In genomic region chr17:33774573-33775155, GRCm38 (mm10) we compare ENCODE assay signal across 20 mouse cellular contexts. TPM values are rescaled to one million over a fixed set of nuclear protein-coding genes. Genes with fewer than 3 reads are reported as not detected.
DNase-seq lines count a peak whose midpoint lies in the region; ATAC-seq and TF ChIP-seq lines count a peak whose summit lies in the region.
"Had no signal": no experiment of that assay in that cellular context is flagged by ENCODE, and none has a peak within 500 bp of the region (broad histone marks: within the 10 kb centered on the region; RNA-seq: fewer than 3 reads in every experiment).

No protein-coding gene starts in this region.

- no peaks in the 10 kb centered on the region for H3K36me3 ChIP-seq in lung, postnatal 0 days (ENCODE audit: insufficient read depth, low read length)
- peaks cover 4% of the 10 kb centered on the region; the same call in 1 of the 2 replicates for H3K36me3 ChIP-seq in small intestine, adult 2 months (ENCODE audit: control insufficient read depth, insufficient read depth, low read length)
- H3K36me3 ChIP-seq: forebrain, embryonic 12.5 days had no signal

- no peak for TF ChIP-seq POLR2A in small intestine, adult 2 months (IDR thresholded peaks at IDR 0.05; ENCODE audit: low read depth, low read length)

- peak; percentile 53 for DNase-seq in kidney, adult 18-20 months
- DNase-seq in kidney, postnatal 10 days: no peak
- peak; percentile 46 to 66 for DNase-seq in kidney, postnatal 36 days
- DNase-seq in kidney, adult 11 months: no peak
- DNase-seq in lung, postnatal 0 days (ENCODE audit: low spot score): peak; percentile 43
- no peak for DNase-seq in lung, adult 18-20 months
- DNase-seq in gastrocnemius, adult 8-10 months (ENCODE audit: low spot score in 2 of 2): no peak
- DNase-seq: adrenal gland, postnatal 14 days; cerebellum, adult 11-12 months; cerebellum, adult 9-10 months; cerebellum, postnatal 25 days; gastrocnemius, postnatal 14 days; heart, adult 2 months; heart, postnatal 14 days had no signal

- TF ChIP-seq CTCF in lung, postnatal 0 days (IDR thresholded peaks at IDR 0.05): no peak
- TF ChIP-seq CTCF in small intestine, adult 2 months (IDR thresholded peaks at IDR 0.05; ENCODE audit: extremely low read depth, insufficient read length, insufficient replicate concordance, low read depth, low read length): no peak

- no peak for ATAC-seq in lung, postnatal 0 days
- ATAC-seq: forebrain, embryonic 16.5 days had no signal

- peak overlapping the region; percentile 47; the same call in 1 of the 2 replicates for H3K27ac ChIP-seq in lung, postnatal 0 days (ENCODE audit: low read length)
- H3K27ac ChIP-seq in small intestine, adult 2 months (ENCODE audit: insufficient read depth, low read depth, low read length): peak overlapping the region; percentile 69
- H3K27ac ChIP-seq: embryonic facial prominence, embryonic 13.5 days; forebrain, embryonic 12.5 days; heart, adult 2 months; heart, embryonic 15.5 days had no signal

- peaks cover 4% of the 10 kb centered on the region for H3K4me1 ChIP-seq in lung, postnatal 0 days (ENCODE audit: insufficient read depth, low read depth, low read length)
- H3K4me1 ChIP-seq in small intestine, adult 2 months (ENCODE audit: control insufficient read depth, insufficient read depth, insufficient read length, low read length): peaks cover 18% of the 10 kb centered on the region

- no peak overlapping the region for H3K4me2 ChIP-seq in lung, postnatal 0 days (replicated peaks; ENCODE audit: low read depth, low read length)
- H3K4me2 ChIP-seq: embryonic facial prominence, embryonic 13.5 days; forebrain, embryonic 12.5 days; heart, embryonic 11.5 days; heart, embryonic 15.5 days had no signal

- no peak overlapping the region for H3K9ac ChIP-seq in lung, postnatal 0 days (replicated peaks; ENCODE audit: low read depth)
- H3K9ac ChIP-seq: embryonic facial prominence, embryonic 13.5 days; forebrain, embryonic 12.5 days; heart, embryonic 15.5 days had no signal

- no peaks in the 10 kb centered on the region for H3K27me3 ChIP-seq in lung, postnatal 0 days (replicated peaks; ENCODE audit: insufficient read depth, low read length)
- no peaks in the 10 kb centered on the region for H3K27me3 ChIP-seq in small intestine, adult 2 months (ENCODE audit: control insufficient read depth, insufficient read depth, low read length)
- H3K27me3 ChIP-seq: embryonic facial prominence, embryonic 13.5 days; forebrain, embryonic 12.5 days had no signal

- peak; percentile 89 for TF ChIP-seq EP300 in lung, postnatal 0 days (IDR thresholded peaks at IDR 0.05)

- no peak overlapping the region for H3K4me3 ChIP-seq in lung, postnatal 0 days (ENCODE audit: low read depth, low read length)
- H3K4me3 ChIP-seq in small intestine, adult 2 months (ENCODE audit: low read depth, low read length): no peak overlapping the region
- H3K4me3 ChIP-seq: embryonic facial prominence, embryonic 13.5 days; forebrain, embryonic 12.5 days; heart, adult 2 months; heart, embryonic 15.5 days had no signal

- WGBS in lung, postnatal 0 days: 77% methylated on average over 8 of the region's 8 CpGs
- 59% methylated on average over 8 of the region's 8 CpGs for WGBS in small intestine, adult 2 months

- H3K9me3 ChIP-seq in lung, postnatal 0 days (ENCODE audit: low read length): no peaks in the 10 kb centered on the region
- H3K9me3 ChIP-seq: embryonic facial prominence, embryonic 13.5 days; forebrain, embryonic 12.5 days; heart, embryonic 15.5 days had no signal

RNA-seq across cellular contexts. Expression of gene Angptl4, which starts 7.0 kb away (rescaled TPM):
- polyA plus RNA-seq in lung, postnatal 0 days (2015; fragmentation: Nextera tagmentation; extraction: Ambion mirVana): 125 and 137 TPM in 2 replicates
- polyA plus RNA-seq in small intestine, adult 2 months (2012; rRNA removed): 14.7 and 57.3 TPM in 2 replicates
- total RNA-seq in gastrocnemius, adult 8-10 months (2022): 1 to 10 TPM in 3 of 4 experiments, under 1 TPM in 1; 0.41 to 5.5 (median 3.0) TPM

RNA-seq across cellular contexts. Expression of gene Rab11b, which starts 14.3 kb away (rescaled TPM):
- polyA plus RNA-seq in lung, postnatal 0 days (2015; fragmentation: Nextera tagmentation; extraction: Ambion mirVana): 258 and 279 TPM in 2 replicates
- 171 and 431 TPM in 2 replicates for polyA plus RNA-seq in small intestine, adult 2 months (2012; rRNA removed)
- 100 to 1,000 TPM; 131 to 136 (median 133) TPM for total RNA-seq in gastrocnemius, adult 8-10 months (2022)

RNA-seq across cellular contexts. Expression of gene Kank3, which starts 35.7 kb away (rescaled TPM):
- 186 and 211 TPM in 2 replicates for polyA plus RNA-seq in lung, postnatal 0 days (2015; fragmentation: Nextera tagmentation; extraction: Ambion mirVana)
- polyA plus RNA-seq in small intestine, adult 2 months (2012; rRNA removed): 20.6 and 21.1 TPM in 2 replicates
- 10 to 100 TPM; 12.4 to 17.4 (median 14.8) TPM for total RNA-seq in gastrocnemius, adult 8-10 months (2022)

RNA-seq across cellular contexts. Expression of gene Rps28, which starts 49.7 kb away (rescaled TPM):
- polyA plus RNA-seq in lung, postnatal 0 days (2015; fragmentation: Nextera tagmentation; extraction: Ambion mirVana): 906 and 1,023 TPM in 2 replicates
- polyA plus RNA-seq in small intestine, adult 2 months (2012; rRNA removed): 296 and 444 TPM in 2 replicates
- 100 to 1,000 TPM; 634 to 807 (median 649) TPM for total RNA-seq in gastrocnemius, adult 8-10 months (2022)

RNA-seq across cellular contexts. Expression of gene Ndufa7, which starts 49.7 kb away (rescaled TPM):
- polyA plus RNA-seq in lung, postnatal 0 days (2015; fragmentation: Nextera tagmentation; extraction: Ambion mirVana): 455 and 501 TPM in 2 replicates
- 337 and 417 TPM in 2 replicates for polyA plus RNA-seq in small intestine, adult 2 months (2012; rRNA removed)
- total RNA-seq in gastrocnemius, adult 8-10 months (2022): 100 to 1,000 TPM; 371 to 396 (median 385) TPM

Comparison
In these comparisons a context has a peak if more than half of its experiments do, and no peak if none do; other contexts are left out.
1. DNase-seq: peak in kidney, adult 18-20 months (single experiment), kidney, postnatal 36 days (2 of 2) and lung, postnatal 0 days (single experiment); none in kidney, postnatal 10 days (single experiment), kidney, adult 11 months (single experiment), lung, adult 18-20 months (0 of 2) and gastrocnemius, adult 8-10 months (0 of 2).